Mouse (Mus musculus) cerebellum, adult (tissue): ENCODE data around the gene Mfsd4b1.

Experiments
- ATAC-seq: cut with Nextera tagmentation; 2 replicates; pipeline ENCODE4 v1.9.2; 2017; ENCODE audit warnings: mild to moderate bottlenecking, moderate library complexity, mixed read lengths; ENCODE audit not compliant: insufficient number of reproducible peaks, low FRiP score, low TSS enrichment

Gene Mfsd4b1

DNA sequence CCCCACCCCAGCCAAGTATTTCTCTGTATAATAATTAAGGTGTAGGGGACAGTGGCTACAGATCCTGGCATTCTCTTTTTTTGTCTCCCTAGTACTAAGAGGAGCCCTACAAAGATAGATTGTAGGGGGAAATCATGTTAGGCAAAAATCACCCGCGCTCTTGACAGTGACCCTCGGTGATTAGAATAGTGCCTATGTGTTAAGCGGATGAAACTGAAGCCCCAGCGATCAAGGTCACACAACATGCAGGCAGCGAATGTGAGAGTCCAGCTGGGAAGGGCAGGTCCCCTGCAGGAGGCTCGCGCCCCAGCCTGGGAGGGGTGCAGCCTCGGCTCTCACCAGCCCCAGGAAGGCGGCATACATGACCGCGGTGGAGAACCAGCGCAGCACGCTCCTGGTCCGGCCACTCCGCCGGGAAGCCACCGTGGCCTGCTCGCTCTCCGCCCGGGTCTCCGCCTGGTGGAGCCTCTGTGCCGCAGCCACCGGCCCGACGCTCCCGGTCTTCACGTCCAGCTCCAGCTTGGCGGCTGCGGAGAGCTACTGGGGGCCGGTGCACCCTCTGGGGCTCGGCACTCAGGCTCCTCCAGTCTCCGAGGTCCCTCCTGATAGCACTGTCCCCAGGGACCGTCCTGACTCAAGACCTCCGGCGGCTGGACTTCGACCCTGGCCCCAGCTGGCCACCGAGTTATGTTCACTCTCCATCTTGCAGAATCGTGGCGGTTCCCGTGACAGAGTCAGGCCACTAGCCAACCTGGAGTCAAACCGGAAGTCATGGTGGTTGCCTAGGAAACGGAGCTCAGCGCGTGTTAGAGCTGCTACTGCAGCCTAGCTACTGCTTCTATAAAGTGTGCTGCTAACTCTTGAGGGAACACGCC, at the start of gene Mfsd4b1:
Gene Mfsd4b1 (minus strand): TSS at position 715 of the 875 bp plus-strand sequence.
- peak; percentile 96 for ATAC-seq

DNA sequence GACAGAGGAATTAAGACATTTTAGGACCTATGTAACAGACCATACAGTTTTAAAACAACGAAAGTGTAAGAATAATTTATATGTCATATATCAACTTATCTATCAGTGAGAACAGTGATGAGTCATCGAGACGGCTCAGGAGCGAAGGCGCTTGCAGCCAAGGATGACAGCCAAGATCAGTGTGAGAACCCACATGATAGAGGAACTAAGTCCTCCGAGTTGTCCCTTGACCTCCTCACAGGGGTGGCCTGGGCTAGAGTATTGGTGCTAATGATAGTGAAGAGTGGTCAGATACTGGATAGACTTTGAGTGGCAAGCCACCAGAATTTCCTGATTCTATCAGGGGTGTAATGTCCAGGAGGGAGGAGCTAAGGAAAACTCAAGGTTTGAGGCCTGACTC, 48.5 kb upstream of the Mfsd4b1 start:
- ATAC-seq: no peak

DNA sequence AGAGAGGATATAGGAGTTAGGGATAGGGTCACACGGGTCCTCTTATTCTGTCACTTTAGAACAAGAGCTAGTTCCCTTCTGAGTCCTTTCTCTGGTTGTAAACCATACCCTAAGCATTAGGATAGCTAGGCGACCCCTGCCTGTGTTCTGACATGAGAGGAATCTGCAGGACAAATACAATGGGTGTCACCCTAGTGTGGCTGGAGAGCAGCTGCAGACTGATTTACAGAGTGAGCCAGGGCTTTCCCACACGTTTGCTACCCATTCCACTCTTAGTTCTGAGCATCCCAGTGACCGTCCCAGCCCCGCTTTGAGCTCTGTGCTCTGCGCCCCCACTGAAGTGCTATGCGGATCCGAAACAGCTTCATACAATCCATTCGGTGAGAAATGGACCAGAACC, 45.6 kb upstream of the Mfsd4b1 start:
- no peak for ATAC-seq

DNA sequence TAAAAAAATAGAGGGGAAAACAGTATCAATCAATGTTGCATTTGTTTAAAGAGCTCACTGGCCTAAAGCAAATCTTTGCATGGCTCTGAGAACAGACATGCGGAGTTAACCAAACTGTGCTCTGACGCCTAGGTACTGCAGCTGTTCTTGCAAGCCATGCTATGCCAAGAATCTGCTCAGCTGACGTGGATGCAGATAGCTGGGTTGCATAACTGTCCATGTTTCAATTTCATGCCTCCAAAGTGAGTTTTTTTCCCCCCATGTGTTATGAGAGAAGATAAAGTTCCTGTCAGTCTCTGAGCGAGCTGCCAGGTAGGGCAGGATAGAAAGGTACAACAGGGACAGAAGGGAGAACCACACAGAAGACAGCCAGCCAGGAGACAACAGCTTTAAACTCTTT, 44.2 kb upstream of the Mfsd4b1 start:
- ATAC-seq: no peak

- ATAC-seq: no peak
These were observed 43.5 kb upstream of the Mfsd4b1 start for GRCm38 (mm10) chr10:40068595-40068994.

DNA sequence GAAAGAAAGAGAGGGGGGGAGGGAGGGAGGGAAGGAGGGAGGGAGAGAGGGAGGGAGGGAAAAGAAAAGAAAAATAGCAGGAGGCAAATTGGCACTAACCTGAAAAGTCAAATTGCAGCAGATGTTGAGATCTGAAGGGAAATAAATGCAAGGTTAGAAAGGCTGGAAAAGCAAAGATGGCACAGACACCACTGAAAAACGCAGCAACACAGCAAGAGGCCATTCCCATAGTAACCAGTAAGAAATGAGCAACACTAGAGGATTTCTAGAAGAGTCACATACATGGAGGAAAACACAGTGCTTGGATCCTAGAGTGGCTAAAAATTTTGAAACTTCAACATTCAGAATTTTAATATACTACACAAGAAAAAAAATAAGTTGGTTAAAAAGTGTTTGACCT, 42.5 kb upstream of the Mfsd4b1 start:
- no peak for ATAC-seq

GRCm38 (mm10) chr10:40067071-40067470, 42.0 kb upstream of the Mfsd4b1 start:
- no peak for ATAC-seq

DNA sequence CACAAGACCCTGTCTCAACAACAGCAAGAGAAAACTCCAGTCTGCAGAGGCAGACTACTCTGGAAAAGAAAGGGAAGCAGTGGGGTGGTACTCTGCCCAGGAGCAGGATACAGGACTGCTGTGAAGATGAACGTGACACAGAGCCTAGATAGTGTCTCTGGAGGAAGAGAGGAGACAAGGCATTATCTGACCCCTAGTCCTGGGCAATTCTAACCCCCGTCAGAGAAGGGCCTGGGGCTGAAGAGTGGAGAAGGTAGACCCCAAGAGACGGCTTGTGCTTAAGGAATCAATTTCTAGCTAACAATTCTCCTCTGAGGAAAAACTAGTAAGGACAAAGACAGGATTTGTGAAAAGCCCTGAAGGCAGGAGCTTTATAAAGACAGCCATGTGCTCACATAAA, 40.3 kb upstream of the Mfsd4b1 start:
- ATAC-seq: no peak

DNA sequence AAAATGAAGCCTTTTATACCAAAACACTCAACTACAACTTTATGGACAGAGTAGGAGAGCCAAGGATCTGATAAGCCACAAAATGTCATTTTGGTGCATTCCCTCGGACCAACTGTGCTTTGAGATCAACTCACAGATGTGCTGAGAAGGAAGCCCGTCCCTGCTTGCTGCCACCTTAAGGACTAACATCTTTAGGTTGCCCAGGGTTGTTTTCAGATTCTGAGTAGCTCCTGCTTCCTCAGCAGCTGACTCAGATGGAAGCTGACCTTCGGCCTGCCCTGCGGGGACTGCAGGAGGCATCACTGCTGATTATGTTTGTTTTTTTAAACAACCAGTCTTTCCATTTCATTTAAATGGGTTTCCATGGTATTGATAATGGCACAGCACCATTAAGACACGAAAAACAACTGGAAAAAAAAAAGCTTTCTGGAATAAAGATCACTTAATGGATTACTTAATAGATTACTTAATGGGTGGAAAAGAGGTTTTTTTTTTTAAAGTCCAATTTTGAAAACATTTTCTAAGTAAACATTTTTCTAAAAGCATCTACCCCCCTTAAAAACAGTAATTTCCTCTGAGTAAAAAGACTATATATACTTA, 38.3 kb upstream of the Mfsd4b1 start:
- no peak for ATAC-seq

DNA sequence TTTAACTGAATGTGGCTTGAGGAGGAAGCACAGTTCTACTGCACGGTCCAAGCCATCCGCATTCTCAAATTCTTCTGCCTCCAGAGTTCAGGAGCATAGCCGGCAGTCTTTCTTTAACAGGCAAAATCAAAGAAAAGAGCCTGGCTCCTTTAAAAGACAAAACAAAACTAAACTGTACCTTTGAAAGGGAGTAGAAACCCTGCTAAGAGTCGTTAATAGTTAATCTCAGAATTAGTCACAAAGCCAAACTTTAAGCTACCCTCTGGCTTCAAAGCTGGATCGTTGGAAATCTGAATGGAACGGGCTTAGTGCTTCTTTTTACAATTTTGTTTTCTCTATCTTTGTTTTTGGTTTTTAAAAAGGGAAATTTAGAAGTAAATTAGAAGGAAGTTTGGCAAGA, 37.7 kb upstream of the Mfsd4b1 start:
- no peak for ATAC-seq

DNA sequence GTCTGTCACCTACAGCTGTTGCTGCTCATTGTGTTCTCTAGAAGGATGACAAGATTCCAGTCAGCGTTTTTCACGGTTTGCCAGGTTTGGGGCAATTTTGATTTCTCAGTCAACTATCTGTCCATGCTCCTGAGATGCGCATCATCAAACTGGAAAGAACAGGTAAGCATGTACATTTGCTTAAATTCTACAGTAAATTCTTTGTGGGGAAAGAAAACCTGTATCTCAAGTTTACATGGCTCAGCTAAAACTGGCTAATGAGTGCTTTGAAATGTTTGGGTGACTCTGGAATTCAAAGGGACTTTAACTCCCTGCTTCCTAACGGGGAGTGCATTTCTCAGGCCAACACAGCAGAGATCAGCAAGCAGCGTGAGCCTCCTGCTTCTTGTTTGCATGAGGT, 36.9 kb upstream of the Mfsd4b1 start:
- no peak for ATAC-seq

- ATAC-seq: no peak
These were observed 33.7 kb upstream of the Mfsd4b1 start for GRCm38 (mm10) chr10:40058786-40059120.

DNA sequence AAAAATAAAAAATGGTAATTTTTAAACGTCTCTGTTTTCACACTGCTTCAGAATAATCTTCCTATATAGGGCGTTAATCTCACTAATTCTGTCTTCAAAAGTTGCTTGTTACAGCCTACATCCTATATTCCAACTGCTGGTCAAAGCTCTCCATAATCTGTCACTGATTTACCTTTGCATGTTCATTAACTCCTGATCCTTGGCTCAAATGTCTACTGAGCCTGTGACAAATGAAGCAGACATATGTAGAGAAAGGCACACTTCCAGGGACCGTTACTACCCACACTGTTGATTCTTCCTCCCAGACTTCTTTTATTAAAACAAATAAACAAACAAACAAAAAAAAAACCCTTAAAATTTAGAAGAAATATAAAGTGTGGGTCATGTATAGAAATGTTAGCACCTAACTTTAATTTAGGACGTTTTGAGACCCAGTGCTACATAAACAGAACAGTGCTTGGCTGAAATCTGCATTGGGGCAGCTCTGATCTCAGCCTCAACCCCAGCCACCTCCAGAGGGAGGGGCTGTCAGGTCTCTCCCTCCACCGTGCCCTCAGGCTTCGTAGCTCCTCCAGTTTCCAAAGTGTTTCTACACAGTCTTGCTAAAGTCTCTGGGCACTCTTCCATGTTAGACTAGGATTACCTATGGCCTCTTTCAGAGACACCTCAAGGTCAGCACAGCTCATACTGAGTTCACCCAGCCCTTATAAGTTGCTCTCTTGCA, 33.2 kb upstream of the Mfsd4b1 start:
- no peak for ATAC-seq

DNA sequence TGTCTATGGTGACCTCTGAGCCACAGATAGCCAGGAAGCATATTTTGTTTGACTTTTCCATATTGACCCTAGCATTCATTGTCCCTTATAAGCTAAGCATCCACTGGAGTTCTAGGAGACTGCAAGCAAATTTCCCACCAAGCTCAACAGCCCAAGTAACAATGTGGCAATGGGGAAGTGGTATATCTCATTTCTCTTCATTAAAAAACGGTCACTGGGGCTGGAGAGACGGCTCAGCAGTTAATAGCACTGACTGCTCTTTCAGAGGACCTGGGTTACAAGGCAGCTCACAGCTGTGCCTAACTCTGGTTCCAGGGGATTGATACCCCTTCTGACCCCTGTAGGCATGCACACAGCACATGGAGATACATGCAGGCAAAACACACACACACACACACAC, 32.5 kb upstream of the Mfsd4b1 start:
- no peak for ATAC-seq

GRCm38 (mm10) chr10:40054455-40054854, 29.4 kb upstream of the Mfsd4b1 start:
- no peak for ATAC-seq

- ATAC-seq: no peak
These were observed 28.8 kb upstream of the Mfsd4b1 start for GRCm38 (mm10) chr10:40053896-40054295.

DNA sequence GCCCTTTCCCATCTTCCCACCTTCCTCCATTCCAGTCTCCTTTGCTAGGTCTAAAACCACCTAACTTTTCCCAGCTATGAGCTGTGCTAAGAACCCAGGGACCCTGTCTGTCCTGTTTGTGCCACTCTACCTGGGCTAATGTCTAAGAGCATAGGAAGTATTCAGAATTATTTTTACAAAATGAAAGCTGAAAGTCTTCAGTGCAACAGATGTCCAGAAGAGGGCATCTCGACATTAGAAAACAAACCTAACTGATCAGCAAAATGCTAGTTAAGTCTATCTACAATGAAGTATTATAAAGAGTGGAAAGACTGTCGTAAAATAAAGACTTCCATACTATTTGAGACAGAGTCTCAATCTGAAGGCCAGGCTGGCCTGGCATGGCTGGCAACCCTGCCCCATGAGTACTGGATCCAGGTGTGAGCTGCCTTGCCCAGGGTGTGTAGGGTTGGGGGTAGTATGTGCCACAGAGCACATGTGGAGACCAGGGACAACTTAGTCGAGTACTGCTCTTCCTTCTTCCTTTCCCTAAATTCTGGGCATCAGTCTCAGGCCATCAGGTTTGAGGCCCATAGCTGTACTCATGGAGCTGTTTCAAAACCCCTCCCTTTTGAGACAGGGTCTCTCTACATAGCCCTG, 28.3 kb upstream of the Mfsd4b1 start:
- ATAC-seq: peak; percentile 26; the same call in 1 of the 2 replicates

- ATAC-seq: no peak
These were observed 26.9 kb upstream of the Mfsd4b1 start for GRCm38 (mm10) chr10:40051997-40052396.

GRCm38 (mm10) chr10:40050763-40051162, 25.7 kb upstream of the Mfsd4b1 start:
- no peak for ATAC-seq

DNA sequence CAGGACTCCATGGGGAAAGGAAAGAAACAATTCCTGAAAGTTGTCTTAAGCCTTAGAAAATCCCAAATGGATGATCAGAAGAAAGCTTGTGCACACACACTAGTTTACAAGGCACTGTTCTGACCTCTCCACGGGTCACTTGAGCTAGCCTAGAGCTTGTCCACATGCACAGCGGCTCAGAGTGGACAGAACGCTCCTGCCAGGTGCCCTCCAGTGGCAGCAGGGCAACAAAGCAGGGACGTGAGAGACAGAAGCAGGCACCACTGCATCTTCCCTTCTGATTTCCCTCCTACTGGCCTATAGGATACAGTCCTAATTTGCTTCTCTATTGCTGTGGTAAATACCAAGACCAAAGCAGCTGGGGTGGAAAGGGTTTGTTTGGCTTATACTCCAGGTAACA, 16.3 kb upstream of the Mfsd4b1 start:
- ATAC-seq: no peak
